Mouse (Mus musculus) megakaryocyte, embryonic 14.5 days (primary cell): ENCODE measurements at regions not wholly inside any gene's neighbourhood (a gene's known extent, or its start where the extent isn't known, plus 50 kb on each side); places are given as distances from the start of the nearest gene placed in this dataset.

Source experiments
- FLI1 ChIP-seq: IDR thresholded peaks from 2 replicates; pipeline ENCODE4 v1.6.1; 2012; ENCODE audit warnings: low read length, inconsistent platforms, mixed read lengths
- GATA1 ChIP-seq: IDR thresholded peaks from 3 replicates; pipeline ENCODE4 v1.6.1; 2012; ENCODE audit warnings: mixed read lengths, low read length, inconsistent platforms, borderline replicate concordance

- TF ChIP-seq GATA1 = no peak
- TF ChIP-seq FLI1 = no peak
Measured at GRCm38 (mm10) chr3:78635386-78635785, 650.9 kb downstream of the Rapgef2 start.
